Mouse (Mus musculus): ENCODE measurements at regions not wholly inside any gene's neighbourhood (a gene's known extent, or its start where the extent isn't known, plus 50 kb on each side); places are given as distances from the start of the nearest gene placed in this dataset.

DNA sequence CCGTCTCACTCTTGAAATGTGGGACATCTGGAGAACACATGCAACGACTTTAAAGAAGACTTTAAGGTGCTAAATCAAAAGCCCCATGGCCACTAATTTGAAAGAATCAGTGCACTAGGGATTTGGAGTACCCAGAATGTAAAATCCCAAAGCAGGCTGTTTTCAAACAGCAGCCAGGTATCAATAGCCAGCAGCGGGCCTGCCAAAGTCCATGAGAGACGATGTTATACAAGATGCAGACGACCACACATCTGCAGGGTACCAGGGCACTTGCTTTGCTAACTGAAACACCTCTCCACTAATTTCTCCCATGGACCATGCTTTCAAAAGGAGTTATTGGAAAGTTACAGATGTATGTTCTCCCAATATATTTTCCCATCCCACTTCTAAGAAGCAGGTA lies 119.9 kb upstream of the Csl start:
- H3K9me3 ChIP-seq (ENCODE audit: control insufficient read depth, low read length), result no peaks in the 10 kb centered on the region
- no peak overlapping the region for H3K27ac ChIP-seq (ENCODE audit: low read depth, low read length)
- H3K4me3 ChIP-seq (ENCODE audit: low read depth, low read length), result no peak overlapping the region
- H3K36me3 ChIP-seq (ENCODE audit: control insufficient read depth, insufficient read depth, low read length), result no peaks in the 10 kb centered on the region
- DNase-seq (ENCODE audit: low spot score), result no peak
- H3K9ac ChIP-seq (ENCODE audit: low read length), result no peak overlapping the region
- H3K27me3 ChIP-seq (ENCODE audit: control insufficient read depth, insufficient read depth, low read length), result no peaks in the 10 kb centered on the region
- H3K4me1 ChIP-seq (ENCODE audit: control insufficient read depth, insufficient read depth, low read length), result no peaks in the 10 kb centered on the region
- no peak overlapping the region for H3K4me2 ChIP-seq (ENCODE audit: low read depth)
- ATAC-seq (ENCODE audit: insufficient read depth, low FRiP score, low TSS enrichment), result no peak
- WGBS, result 65% methylated on average over 5 of the region's 5 CpGs

DNA sequence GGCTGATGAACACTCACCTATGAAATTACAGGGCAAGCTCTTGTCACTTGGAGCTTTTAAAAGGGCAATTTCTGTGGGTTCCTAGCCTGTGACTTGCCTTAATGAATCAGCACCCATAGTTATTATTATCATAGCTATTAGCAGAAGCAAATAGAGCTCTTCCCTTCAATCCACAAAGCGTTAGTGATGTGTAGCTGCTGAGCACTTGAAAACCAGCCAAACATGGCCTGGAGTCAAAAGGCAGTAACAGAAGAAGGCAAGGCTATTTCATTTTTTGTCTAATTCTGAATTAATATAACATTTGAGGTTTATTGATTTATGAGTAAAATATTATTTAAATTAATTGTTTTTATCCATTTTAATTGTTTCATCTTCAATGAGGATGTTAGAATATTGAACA lies 105.3 kb upstream of the Csl start:
- no peak overlapping the region for H3K27ac ChIP-seq (ENCODE audit: low read depth, low read length)
- DNase-seq (ENCODE audit: low spot score), result no peak
- H3K4me1 ChIP-seq (ENCODE audit: control insufficient read depth, insufficient read depth, low read length), result no peaks in the 10 kb centered on the region
- no peak overlapping the region for H3K9ac ChIP-seq (ENCODE audit: low read length)
- WGBS, result 97% methylated on average over 1 of the region's 1 CpGs
- no peaks in the 10 kb centered on the region for H3K9me3 ChIP-seq (ENCODE audit: control insufficient read depth, low read length)
- no peak overlapping the region for H3K4me3 ChIP-seq (ENCODE audit: low read depth, low read length)
- H3K27me3 ChIP-seq (ENCODE audit: control insufficient read depth, insufficient read depth, low read length), result no peaks in the 10 kb centered on the region
- no peak for ATAC-seq (ENCODE audit: insufficient read depth, low FRiP score, low TSS enrichment)
- no peaks in the 10 kb centered on the region for H3K36me3 ChIP-seq (ENCODE audit: control insufficient read depth, insufficient read depth, low read length)
- H3K4me2 ChIP-seq (ENCODE audit: low read depth), result no peak overlapping the region

DNA sequence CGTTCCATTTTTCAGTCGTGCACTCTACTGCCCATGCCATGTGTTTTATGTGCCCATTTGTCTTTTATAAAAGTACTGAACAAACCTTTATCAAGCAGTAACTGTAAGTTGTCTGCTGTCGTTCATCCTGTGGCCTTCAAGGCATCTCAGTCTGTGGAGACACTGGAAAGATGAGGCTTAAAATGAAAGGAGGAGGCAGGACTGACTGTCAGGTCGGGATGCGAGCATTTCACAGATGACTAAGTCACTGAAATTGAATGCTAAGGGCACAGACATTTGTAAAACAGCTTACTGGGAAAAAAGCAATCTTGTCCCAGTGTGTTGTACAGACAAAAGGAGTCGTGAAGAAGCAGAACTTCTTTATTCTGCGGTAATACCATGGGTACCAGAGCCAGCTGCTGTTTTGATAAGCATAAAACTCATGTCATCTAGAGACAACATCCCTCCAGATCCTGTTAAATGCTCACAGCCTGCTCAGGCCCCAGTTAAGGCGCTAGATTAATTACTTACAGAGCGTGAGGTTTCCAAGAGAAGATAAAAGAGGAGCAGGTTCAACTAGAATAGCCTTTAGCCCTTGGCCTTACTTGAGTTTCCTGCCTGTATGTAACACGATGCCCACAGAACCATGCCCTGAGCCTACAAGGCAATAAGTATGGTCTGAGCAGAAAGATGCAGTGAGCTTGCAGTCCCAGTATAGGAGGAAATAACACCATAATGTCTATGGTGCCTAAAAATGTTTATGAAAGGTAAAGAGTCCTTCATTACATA lies 101.0 kb upstream of the Csl start:
- DNase-seq (ENCODE audit: low spot score) (no peak), ATAC-seq (ENCODE audit: insufficient read depth, low FRiP score, low TSS enrichment) (no peak)
- H3K27ac ChIP-seq (ENCODE audit: low read depth, low read length), result no peak overlapping the region

DNA sequence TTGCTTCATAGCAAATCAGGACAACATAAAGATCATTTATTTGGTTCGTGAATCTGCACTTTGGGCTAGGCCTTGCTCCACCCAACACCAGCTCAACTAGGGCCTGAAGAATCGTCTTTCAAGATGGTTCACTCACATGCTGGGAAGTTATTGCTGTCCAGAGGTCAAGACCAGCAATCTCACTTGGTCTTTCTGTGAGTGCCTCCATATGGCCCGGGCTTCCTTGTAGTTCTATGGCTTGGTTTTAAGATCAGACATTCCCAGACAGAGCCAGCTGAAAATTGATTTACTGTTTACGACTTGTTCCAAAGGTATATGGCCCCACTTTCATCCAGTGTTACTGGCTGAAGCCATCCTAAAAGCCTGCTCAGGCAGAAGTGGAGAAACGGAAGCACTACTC lies 84.7 kb upstream of the Csl start:
- Histone ChIP-seq H3K9me3 (ENCODE audit: control insufficient read depth, low read length) (no peaks in the 10 kb centered on the region), H3K27me3 (ENCODE audit: control insufficient read depth, insufficient read depth, low read length) (no peaks in the 10 kb centered on the region), H3K27ac (ENCODE audit: low read depth, low read length) (no peak overlapping the region), H3K4me2 (ENCODE audit: low read depth) (no peak overlapping the region), H3K36me3 (ENCODE audit: control insufficient read depth, insufficient read depth, low read length) (no peaks in the 10 kb centered on the region), H3K4me3 (ENCODE audit: low read depth, low read length) (no peak overlapping the region), H3K4me1 (ENCODE audit: control insufficient read depth, insufficient read depth, low read length) (no peaks in the 10 kb centered on the region), H3K9ac (ENCODE audit: low read length) (no peak overlapping the region)
- DNase-seq (ENCODE audit: low spot score) (no peak), ATAC-seq (ENCODE audit: insufficient read depth, low FRiP score, low TSS enrichment) (no peak)
- 51% methylated on average over 5 of the region's 5 CpGs for WGBS

More for the DNA sequence above, 101.0 kb upstream of the Csl start:
- Histone ChIP-seq H3K36me3 (ENCODE audit: control insufficient read depth, insufficient read depth, low read length) (no peaks in the 10 kb centered on the region), H3K9me3 (ENCODE audit: control insufficient read depth, low read length) (no peaks in the 10 kb centered on the region), H3K4me2 (ENCODE audit: low read depth) (no peak overlapping the region), H3K27me3 (ENCODE audit: control insufficient read depth, insufficient read depth, low read length) (no peaks in the 10 kb centered on the region), H3K9ac (ENCODE audit: low read length) (no peak overlapping the region), H3K4me1 (ENCODE audit: control insufficient read depth, insufficient read depth, low read length) (no peaks in the 10 kb centered on the region), H3K4me3 (ENCODE audit: low read depth, low read length) (no peak overlapping the region)
- 56% methylated on average over 10 of the region's 10 CpGs for WGBS

DNA sequence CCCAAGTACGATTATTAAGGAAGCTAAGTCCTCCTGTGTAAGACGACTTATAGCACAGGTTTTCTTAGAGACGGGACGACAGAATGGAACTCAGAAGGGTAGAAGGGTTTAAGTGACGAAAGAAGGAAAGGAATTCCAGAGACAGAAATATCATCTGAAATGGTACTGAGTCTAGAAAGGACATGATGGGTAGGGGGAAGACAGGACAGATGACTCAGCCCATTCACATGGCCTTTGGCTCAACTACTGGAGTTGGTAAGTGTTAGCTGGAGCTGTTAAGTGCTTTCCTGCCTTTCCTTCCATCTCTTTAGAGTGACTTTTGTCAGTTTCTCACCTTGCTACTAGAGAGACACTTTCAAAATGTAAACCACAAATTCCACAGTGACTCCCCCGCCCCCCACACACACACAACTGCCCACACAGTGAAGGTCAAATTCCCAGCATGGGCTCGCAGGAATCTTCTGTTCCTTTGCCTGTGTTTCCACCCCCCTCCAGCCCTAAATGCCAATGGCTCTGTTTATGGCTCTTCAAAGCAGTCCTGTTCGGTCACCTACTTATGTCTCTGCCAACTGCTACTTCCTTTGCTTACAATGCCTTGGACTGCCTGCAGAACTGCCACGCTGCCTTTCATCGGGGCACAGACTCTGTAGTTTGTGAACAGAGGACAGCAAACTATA lies 81.8 kb upstream of the Csl start:
- Histone ChIP-seq H3K4me2 (ENCODE audit: low read depth) (no peak overlapping the region), H3K36me3 (ENCODE audit: control insufficient read depth, insufficient read depth, low read length) (no peaks in the 10 kb centered on the region), H3K9me3 (ENCODE audit: control insufficient read depth, low read length) (no peaks in the 10 kb centered on the region), H3K4me1 (ENCODE audit: control insufficient read depth, insufficient read depth, low read length) (no peaks in the 10 kb centered on the region), H3K27ac (ENCODE audit: low read depth, low read length) (no peak overlapping the region), H3K27me3 (ENCODE audit: control insufficient read depth, insufficient read depth, low read length) (no peaks in the 10 kb centered on the region), H3K9ac (ENCODE audit: low read length) (no peak overlapping the region), H3K4me3 (ENCODE audit: low read depth, low read length) (no peak overlapping the region)
- 62% methylated on average over 10 of the region's 10 CpGs for WGBS
- ATAC-seq (ENCODE audit: insufficient read depth, low FRiP score, low TSS enrichment), result no peak
- no peak for DNase-seq (ENCODE audit: low spot score)

DNA sequence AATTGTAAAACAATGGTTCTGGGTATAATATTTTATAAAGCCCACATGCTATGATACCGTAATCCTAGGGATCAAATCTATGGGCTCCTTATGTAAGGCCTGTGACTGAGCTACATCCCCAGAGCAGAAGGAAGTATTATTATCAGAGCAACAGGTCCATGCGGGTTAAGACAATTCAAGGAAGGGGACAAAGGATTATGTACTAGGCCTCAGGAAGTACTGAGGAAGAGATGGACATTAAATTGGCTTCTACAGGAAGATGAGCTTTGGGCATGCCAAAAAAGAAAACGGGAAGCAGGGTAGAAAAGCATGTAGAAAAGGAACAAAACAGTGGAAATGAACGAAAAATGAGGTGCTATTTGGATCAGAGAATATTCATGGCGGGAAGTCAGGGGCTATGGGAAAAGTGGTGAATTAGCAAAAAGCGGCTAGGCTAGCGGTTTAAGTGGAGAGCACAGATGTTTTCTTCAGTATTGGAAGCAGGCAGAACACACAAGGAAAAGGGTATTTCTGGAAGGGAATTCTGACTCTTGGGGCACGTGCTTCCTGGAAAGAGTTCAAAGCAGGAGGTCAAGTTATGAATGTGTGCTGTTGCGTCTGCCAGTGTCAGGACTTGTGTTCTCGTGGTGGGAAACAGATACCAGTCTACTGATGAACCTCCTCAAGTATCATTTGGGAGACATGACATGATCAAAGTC lies 80.9 kb upstream of the Csl start:
- H3K36me3 ChIP-seq (ENCODE audit: control insufficient read depth, insufficient read depth, low read length), result no peaks in the 10 kb centered on the region
- no peaks in the 10 kb centered on the region for H3K27me3 ChIP-seq (ENCODE audit: control insufficient read depth, insufficient read depth, low read length)
- H3K4me3 ChIP-seq (ENCODE audit: low read depth, low read length), result no peak overlapping the region
- no peak for ATAC-seq (ENCODE audit: insufficient read depth, low FRiP score, low TSS enrichment)
- no peak overlapping the region for H3K27ac ChIP-seq (ENCODE audit: low read depth, low read length)
- DNase-seq (ENCODE audit: low spot score), result no peak
- no peaks in the 10 kb centered on the region for H3K4me1 ChIP-seq (ENCODE audit: control insufficient read depth, insufficient read depth, low read length)
- no peak overlapping the region for H3K4me2 ChIP-seq (ENCODE audit: low read depth)
- no peak overlapping the region for H3K9ac ChIP-seq (ENCODE audit: low read length)
- no peaks in the 10 kb centered on the region for H3K9me3 ChIP-seq (ENCODE audit: control insufficient read depth, low read length)
- WGBS, result 88% methylated on average over 10 of the region's 10 CpGs

DNA sequence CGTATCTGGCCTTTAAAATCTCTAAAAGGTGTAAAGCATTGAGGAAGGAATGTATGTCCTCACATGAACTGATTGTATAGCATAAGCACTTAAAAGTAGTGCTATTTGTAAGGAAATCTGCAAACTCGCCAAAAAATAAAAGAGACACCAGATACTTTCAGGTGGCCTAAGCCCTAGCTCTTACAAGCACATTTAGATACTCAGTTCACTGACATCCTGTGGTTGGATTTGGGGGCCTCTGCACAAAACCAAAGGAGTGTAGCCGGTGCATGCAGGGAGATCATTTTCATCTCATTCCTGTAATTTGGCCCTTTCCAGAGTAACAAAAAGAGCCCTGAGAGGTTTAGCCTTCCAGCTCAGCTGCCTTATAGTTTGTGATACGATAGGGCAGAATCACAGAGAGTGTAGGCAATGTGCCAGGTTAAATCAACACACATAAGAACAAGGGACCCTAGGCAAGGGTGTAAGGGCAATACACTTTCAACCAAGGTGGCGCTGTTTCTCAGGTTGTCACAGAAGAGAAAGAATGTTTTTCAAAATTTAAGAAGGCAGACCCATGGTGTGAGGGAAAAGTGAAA lies 77.5 kb upstream of the Csl start:
- 83% methylated on average over 5 of the region's 5 CpGs for WGBS
- no peak overlapping the region for H3K4me2 ChIP-seq (ENCODE audit: low read depth)
- H3K9me3 ChIP-seq (ENCODE audit: control insufficient read depth, low read length), result no peaks in the 10 kb centered on the region
- H3K27ac ChIP-seq (ENCODE audit: low read depth, low read length), result no peak overlapping the region
- DNase-seq (ENCODE audit: low spot score) (no peak), ATAC-seq (ENCODE audit: insufficient read depth, low FRiP score, low TSS enrichment) (no peak)
- no peaks in the 10 kb centered on the region for H3K4me1 ChIP-seq (ENCODE audit: control insufficient read depth, insufficient read depth, low read length)
- no peaks in the 10 kb centered on the region for H3K27me3 ChIP-seq (ENCODE audit: control insufficient read depth, insufficient read depth, low read length)
- H3K4me3 ChIP-seq (ENCODE audit: low read depth, low read length), result no peak overlapping the region
- no peak overlapping the region for H3K9ac ChIP-seq (ENCODE audit: low read length)
- no peaks in the 10 kb centered on the region for H3K36me3 ChIP-seq (ENCODE audit: control insufficient read depth, insufficient read depth, low read length)

DNA sequence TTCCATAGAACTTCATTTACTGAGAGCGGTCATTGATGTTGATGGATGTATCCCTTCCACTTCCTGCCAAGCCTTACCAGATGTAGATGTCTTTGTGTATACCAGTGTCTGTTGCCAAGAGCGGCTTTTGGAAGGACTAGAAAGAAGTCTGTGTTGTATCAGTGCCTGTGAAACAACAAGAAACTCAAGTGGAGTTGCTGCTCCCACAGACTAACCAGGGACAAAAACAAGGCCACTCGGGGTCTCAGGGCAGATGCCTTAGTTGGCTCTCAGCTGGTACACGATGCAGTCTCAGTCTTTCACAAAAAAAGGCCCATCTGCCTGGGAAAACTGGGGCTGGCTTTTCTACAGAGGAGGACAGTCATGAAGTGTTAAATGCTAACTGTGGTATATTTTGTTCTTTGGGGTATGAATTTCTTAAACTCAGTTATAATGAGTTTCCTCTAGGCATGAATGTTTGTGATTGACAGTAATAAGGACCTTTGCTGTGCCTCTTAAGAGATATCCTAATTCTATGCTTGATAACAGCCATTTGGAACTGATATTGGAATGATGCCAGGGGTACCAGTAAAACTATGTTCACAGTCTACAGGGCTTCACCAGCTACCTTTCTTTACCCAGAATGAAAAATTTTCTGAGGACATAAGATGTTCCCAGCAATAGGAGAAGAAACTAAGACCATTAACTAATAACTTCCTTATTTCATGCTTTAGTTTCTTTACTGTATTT lies 75.6 kb upstream of the Csl start:
- H3K9me3 ChIP-seq (ENCODE audit: control insufficient read depth, low read length), result no peaks in the 10 kb centered on the region
- no peak overlapping the region for H3K9ac ChIP-seq (ENCODE audit: low read length)
- no peaks in the 10 kb centered on the region for H3K36me3 ChIP-seq (ENCODE audit: control insufficient read depth, insufficient read depth, low read length)
- H3K4me2 ChIP-seq (ENCODE audit: low read depth), result no peak overlapping the region
- no peak overlapping the region for H3K27ac ChIP-seq (ENCODE audit: low read depth, low read length)
- no peak for ATAC-seq (ENCODE audit: insufficient read depth, low FRiP score, low TSS enrichment)
- 80% methylated on average over 4 of the region's 4 CpGs for WGBS
- no peak for DNase-seq (ENCODE audit: low spot score)
- H3K4me3 ChIP-seq (ENCODE audit: low read depth, low read length), result no peak overlapping the region
- H3K4me1 ChIP-seq (ENCODE audit: control insufficient read depth, insufficient read depth, low read length), result no peaks in the 10 kb centered on the region
- H3K27me3 ChIP-seq (ENCODE audit: control insufficient read depth, insufficient read depth, low read length), result no peaks in the 10 kb centered on the region

Measured in neural tube, embryonic 11.5 days (tissue).